ENCODE assay signal across 12 mouse cellular contexts in genomic region chr3:121645447-121645846, GRCm38 (mm10). TPM values are rescaled to one million over a fixed set of nuclear protein-coding genes. Genes with fewer than 3 reads are reported as not detected.
A peak's percentile ranks its signal among the peaks of the same experiment; 100 is the strongest.
DNase-seq lines count a peak whose midpoint lies in the region; ATAC-seq lines count a peak whose summit lies in the region.
"Had no signal": no experiment of that assay in that cellular context is flagged by ENCODE, and none has a peak within 500 bp of the region (broad histone marks: within the 10 kb centered on the region; RNA-seq: fewer than 3 reads in every experiment).

No protein-coding gene starts in this region.

- peak; percentile 11 for DNase-seq in gastrocnemius, postnatal 14 days
- no peak for DNase-seq in gastrocnemius, adult 18-20 months (ENCODE audit: low spot score)
- peak; percentile 25 for DNase-seq in NIH3T3 (ENCODE audit: low read depth)
- peak; percentile 21 for DNase-seq in kidney, adult 18-20 months
- DNase-seq in lung, postnatal 10 days, result peak; percentile 54
- no peak for DNase-seq in layer of hippocampus, adult 8-10 months (ENCODE audit: low spot score in 2 of 2)

- no peak for ATAC-seq in granulocyte monocyte progenitor cell, adult 5-6 weeks (replicated peaks; ENCODE audit: poor library complexity, severe bottlenecking)
- ATAC-seq in megakaryocyte, adult 5-6 weeks (ENCODE audit: poor library complexity, severe bottlenecking), result no peak
- ATAC-seq: midbrain, embryonic 13.5 days; Patski had no signal

- intact Hi-C loops in gastrocnemius, postnatal 14 days (cut with DNase I; ENCODE audit: low total_unique reads), result no loop called here

RNA-seq across cellular contexts. Expression of gene 4930432M17Rik, which starts 25.1 kb away (rescaled TPM):
- total RNA-seq in gastrocnemius, postnatal 14 days (2021), result not detected
- not detected for total RNA-seq in gastrocnemius, adult 18-20 months (2021)
- not detected for total RNA-seq in layer of hippocampus, adult 8-10 months (2022)
- not detected in 2 replicates for total RNA-seq in granulocyte monocyte progenitor cell, adult 5-6 weeks (2014; fragmentation: Nextera tagmentation)
- not detected in 2 replicates for total RNA-seq in granulocyte monocyte progenitor cell, adult 5-6 weeks (2017)
- not detected in 2 replicates for total RNA-seq in megakaryocyte, adult 5-6 weeks (2015)
- not detected in 2 replicates for total RNA-seq in megakaryocyte, adult 5-6 weeks (2017)
- total RNA-seq: common myeloid progenitor, adult 5-6 weeks; layer of hippocampus, postnatal 14 days had no signal

Comparison
In these comparisons a context has a peak if more than half of its experiments do, and no peak if none do; other contexts are left out.
1. DNase-seq: peak in gastrocnemius, postnatal 14 days (single experiment), NIH3T3 (single experiment), kidney, adult 18-20 months (single experiment) and lung, postnatal 10 days (single experiment); none in gastrocnemius, adult 18-20 months (single experiment) and layer of hippocampus, adult 8-10 months (0 of 2).